Mouse (Mus musculus) layer of hippocampus, postnatal 14 days (tissue): ENCODE measurements around the gene Gimap5. TPM values are rescaled to one million over a fixed set of nuclear protein-coding genes. Genes with fewer than 3 reads are reported as not detected.

Source experiments
- DNase-seq, 2 experiments: peaks; one replicate each; pipeline ENCODE4 v3.0.0; 2021 to 2022; ENCODE audit warnings: low spot score in 2 of 2, mixed read lengths in 1 of 2
- long read RNA-seq, 2 experiments: library from polyadenylated mRNA; stranded (forward); transcript quantifications; one replicate each; pipeline ENCODE4 v2.0.0; 2021
- total RNA-seq, 2 experiments: library from RNA; stranded (reverse); gene quantifications; 2 replicates each; pipeline ENCODE4 v1.2.3; 2021

Gimap5 gene
- 1 to 10 TPM; 1.3 to 1.7 TPM for total RNA-seq
- long read RNA-seq, experiment 1, result 0 reads
- long read RNA-seq, experiment 2, result 0 reads

GRCm38 (mm10) chr6:48745959-48746889 lies at the start of gene Gimap5:
TSS of gene Gimap5 (plus strand) at chr6:48746197.
- DNase-seq, result no peak

- no peak for DNase-seq
Observed at GRCm38 (mm10) chr6:48696830-48697554, 49.0 kb upstream of the Gimap5 start.

GRCm38 (mm10) chr6:48697555-48697930 lies 48.5 kb upstream of the Gimap5 start:
- no peak for DNase-seq

GRCm38 (mm10) chr6:48698066-48698856 lies 47.7 kb upstream of the Gimap5 start:
- no peak for DNase-seq

GRCm38 (mm10) chr6:48698888-48699287 lies 47.1 kb upstream of the Gimap5 start:
- no peak for DNase-seq

GRCm38 (mm10) chr6:48700251-48701075 lies 45.5 kb upstream of the Gimap5 start:
- no peak for DNase-seq

- DNase-seq, result no peak
Observed at GRCm38 (mm10) chr6:48702146-48702545, 43.9 kb upstream of the Gimap5 start.

- no peak for DNase-seq
Observed at GRCm38 (mm10) chr6:48702601-48703000, 43.4 kb upstream of the Gimap5 start.

- no peak for DNase-seq
Observed at GRCm38 (mm10) chr6:48704146-48704545, 41.9 kb upstream of the Gimap5 start.

GRCm38 (mm10) chr6:48706130-48706529 lies 39.9 kb upstream of the Gimap5 start:
- no peak for DNase-seq

GRCm38 (mm10) chr6:48718455-48718854 lies 27.5 kb upstream of the Gimap5 start, which contains the start of the genes Gm28053 and Gimap7:
TSS of gene Gm28053 (plus strand) at chr6:48718607.
TSS of gene Gimap7 (plus strand) at chr6:48718621.
- no peak for DNase-seq

- DNase-seq, result no peak
Observed at GRCm38 (mm10) chr6:48720326-48720725, 25.7 kb upstream of the Gimap5 start.

GRCm38 (mm10) chr6:48723468-48723867 lies 22.5 kb upstream of the Gimap5 start:
- no peak for DNase-seq

- no peak for DNase-seq
Observed at GRCm38 (mm10) chr6:48725476-48725875, 20.5 kb upstream of the Gimap5 start.

GRCm38 (mm10) chr6:48727761-48728160 lies 18.2 kb upstream of the Gimap5 start:
- no peak for DNase-seq

GRCm38 (mm10) chr6:48732864-48733304 lies 13.1 kb upstream of the Gimap5 start:
- no peak for DNase-seq

- no peak for DNase-seq
Observed at GRCm38 (mm10) chr6:48733660-48734059, 12.3 kb upstream of the Gimap5 start.

GRCm38 (mm10) chr6:48737053-48737452 lies 8.9 kb upstream of the Gimap5 start:
- no peak for DNase-seq

GRCm38 (mm10) chr6:48737688-48738087 lies 8.3 kb upstream of the Gimap5 start:
- DNase-seq, result no peak
